ENCODE assay signal across 32 mouse cellular contexts in the genomic region with DNA sequence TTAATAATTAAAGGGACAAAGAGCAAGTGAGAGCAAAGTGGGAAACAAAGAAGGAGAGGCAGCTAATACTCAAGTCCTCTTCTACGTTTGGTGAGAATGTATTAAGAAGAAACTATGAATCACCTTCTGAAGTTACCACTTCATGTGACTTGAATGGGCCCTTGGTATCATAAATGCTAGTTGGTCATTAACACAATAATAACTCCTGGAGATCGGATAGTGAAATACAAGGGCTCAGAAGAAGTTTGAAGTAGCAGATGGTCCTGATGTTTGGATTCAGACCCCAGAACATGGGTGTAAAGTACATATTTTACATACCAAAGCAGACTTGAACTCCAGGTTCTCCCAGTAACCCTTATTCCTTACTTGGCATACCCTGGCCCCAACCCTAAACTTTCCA.
"Had no signal": no experiment of that assay in that cellular context is flagged by ENCODE, and none has a peak within 500 bp of the region (broad histone marks: within the 10 kb centered on the region; RNA-seq: fewer than 3 reads in every experiment).

No protein-coding gene starts in this region.

- H3K4me3 ChIP-seq: heart, embryonic 10.5 days; heart, embryonic 12.5 days; heart, embryonic 13.5 days; heart, embryonic 15.5 days; hindbrain, embryonic 10.5 days; hindbrain, embryonic 12.5 days; hindbrain, embryonic 13.5 days; hindbrain, embryonic 15.5 days; kidney, embryonic 15.5 days; layer of hippocampus, adult 2 months; left cerebral cortex, adult 2 months had no signal

- H3K4me2 ChIP-seq: heart, embryonic 11.5 days; heart, embryonic 12.5 days; heart, embryonic 13.5 days; heart, embryonic 15.5 days; hindbrain, embryonic 12.5 days; hindbrain, embryonic 13.5 days; hindbrain, embryonic 14.5 days; hindbrain, embryonic 15.5 days; kidney, embryonic 15.5 days had no signal

- ATAC-seq: hindbrain, embryonic 16.5 days; hindbrain, postnatal 0 days; inflammation-experienced regulatory T-cells, adult 6 months had no signal

- H3K27me3 ChIP-seq: heart, embryonic 12.5 days; heart, embryonic 13.5 days; heart, embryonic 15.5 days; hindbrain, embryonic 12.5 days; hindbrain, embryonic 13.5 days; hindbrain, embryonic 15.5 days; kidney, embryonic 15.5 days had no signal

- H3K4me1 ChIP-seq: heart, embryonic 10.5 days; heart, embryonic 12.5 days; heart, embryonic 13.5 days; heart, embryonic 15.5 days; hindbrain, embryonic 10.5 days; hindbrain, embryonic 12.5 days; hindbrain, embryonic 13.5 days; hindbrain, embryonic 15.5 days; kidney, embryonic 15.5 days had no signal

- DNase-seq: heart, postnatal 10 days; heart, postnatal 14 days; heart, postnatal 36 days; heart, postnatal 4 days; kidney, adult 11 months; kidney, adult 18-20 months; kidney, adult 2 months; kidney, adult 8-10 months; kidney, adult 9 months; kidney, postnatal 10 days; kidney, postnatal 25 days; kidney, postnatal 36 days; kidney, postnatal 4 days; layer of hippocampus, adult 9-11 months; layer of hippocampus, postnatal 36 days had no signal

- H3K9ac ChIP-seq: heart, embryonic 12.5 days; heart, embryonic 13.5 days; heart, embryonic 15.5 days; hindbrain, embryonic 12.5 days; hindbrain, embryonic 13.5 days; hindbrain, embryonic 14.5 days; hindbrain, embryonic 15.5 days; kidney, embryonic 15.5 days had no signal

- H3K36me3 ChIP-seq: heart, embryonic 10.5 days; heart, embryonic 12.5 days; heart, embryonic 13.5 days; heart, embryonic 15.5 days; hindbrain, embryonic 10.5 days; hindbrain, embryonic 12.5 days; hindbrain, embryonic 13.5 days; hindbrain, embryonic 15.5 days; kidney, embryonic 15.5 days had no signal

- H3K27ac ChIP-seq: heart, embryonic 10.5 days; heart, embryonic 13.5 days; heart, embryonic 15.5 days; hindbrain, embryonic 10.5 days; hindbrain, embryonic 12.5 days; hindbrain, embryonic 13.5 days; hindbrain, embryonic 14.5 days; hindbrain, embryonic 15.5 days; hindbrain, postnatal 0 days; kidney, embryonic 15.5 days; kidney, postnatal 0 days; layer of hippocampus, adult 2 months; left cerebral cortex, adult 2 months had no signal

- H3K9me3 ChIP-seq: heart, embryonic 10.5 days; heart, embryonic 12.5 days; heart, embryonic 13.5 days; heart, embryonic 15.5 days; hindbrain, embryonic 10.5 days; hindbrain, embryonic 12.5 days; hindbrain, embryonic 13.5 days; hindbrain, embryonic 15.5 days; kidney, embryonic 15.5 days had no signal
